Mouse (Mus musculus): ENCODE data around the gene Vps50. TPM values are rescaled to one million over a fixed set of nuclear protein-coding genes. Genes with fewer than 3 reads are reported as not detected.
"Not testable (repeated sequence)": the region's sequence is repeated elsewhere in the genome, so short reads cannot be mapped to it uniquely, and the experiment has no call there.

The Vps50 gene
- total and polyA plus RNA-seq, 3 experiments, result 3.2 to 14.8 (median 13.9) TPM

GRCm38 (mm10) chr6:3494285-3494684, 3.9 kb upstream of the Vps50 start:
- TF ChIP-seq EP300 (IDR thresholded peaks at IDR 0.05; ENCODE audit: insufficient read depth, low read depth, low read length), result no peak
- H3K4me1 ChIP-seq (ENCODE audit: control insufficient read depth, insufficient read depth, low read length), result peaks cover 1% of the 10 kb centered on the region
- H3K79me2 ChIP-seq (replicated peaks; ENCODE audit: control insufficient read depth, insufficient read depth, low read length), result no peaks in the 10 kb centered on the region; the same call in 1 of the 2 replicates
- H3K9ac ChIP-seq (ENCODE audit: low read depth, low read length), result no peak overlapping the region
- no peaks in the 10 kb centered on the region for H3K27me3 ChIP-seq (ENCODE audit: control insufficient read depth, insufficient read depth, low read length)
- no peak overlapping the region for H3K27ac ChIP-seq
- H3K36me3 ChIP-seq (ENCODE audit: control insufficient read depth, insufficient read depth, low read length), result no peaks in the 10 kb centered on the region
- 78% methylated on average over 5 of the region's 5 CpGs for WGBS
- no peak for DNase-seq
- intact Hi-C loops (cut with DNase I), result no loop called here
- H3K4me3 ChIP-seq, result no peak overlapping the region

- no peak for TF ChIP-seq EP300 (IDR thresholded peaks at IDR 0.05; ENCODE audit: insufficient read depth, low read depth, low read length)
- TF ChIP-seq CTCF (IDR thresholded peaks at IDR 0.05), result peak; percentile 91
- no peak for TF ChIP-seq POLR2A (IDR thresholded peaks at IDR 0.05; ENCODE audit: insufficient read depth, low read depth, low read length)
- Histone ChIP-seq H3K4me3 (no peak overlapping the region), H3K36me3 (ENCODE audit: control insufficient read depth, insufficient read depth, low read length) (no peaks in the 10 kb centered on the region), H3K4me1 (ENCODE audit: control insufficient read depth, insufficient read depth, low read length) (peaks cover 1% of the 10 kb centered on the region), H3K9ac (ENCODE audit: low read depth, low read length) (no peak overlapping the region), H3K27ac (no peak overlapping the region), H3K79me2 (replicated peaks; ENCODE audit: control insufficient read depth, insufficient read depth, low read length) (no peaks in the 10 kb centered on the region; the same call in 1 of the 2 replicates), H3K27me3 (ENCODE audit: control insufficient read depth, insufficient read depth, low read length) (no peaks in the 10 kb centered on the region)
- 4% methylated on average over 2 of the region's 2 CpGs for WGBS
- DNase-seq, result no peak
- intact Hi-C loops (cut with DNase I), result loop anchor here (5.0 kb wide), 2 partner anchors 591 to 1251 kb away; partner anchors contain the start of genes Bet1, Peg10 and Sgce
Measured at GRCm38 (mm10) chr6:3496210-3496609, 2.0 kb upstream of the Vps50 start.

- H3K27ac ChIP-seq, result no peak overlapping the region
- H3K4me1 ChIP-seq (ENCODE audit: control insufficient read depth, insufficient read depth, low read length), result peaks cover 1% of the 10 kb centered on the region
- no peak for DNase-seq
- WGBS, result 71% methylated on average over 3 of the region's 3 CpGs
- no peak overlapping the region for H3K4me3 ChIP-seq
- no peaks in the 10 kb centered on the region for H3K36me3 ChIP-seq (ENCODE audit: control insufficient read depth, insufficient read depth, low read length)
- no peaks in the 10 kb centered on the region for H3K27me3 ChIP-seq (ENCODE audit: control insufficient read depth, insufficient read depth, low read length)
- H3K79me2 ChIP-seq (replicated peaks; ENCODE audit: control insufficient read depth, insufficient read depth, low read length), result no peaks in the 10 kb centered on the region; the same call in 1 of the 2 replicates
- intact Hi-C loops (cut with DNase I), result no loop called here
- H3K9ac ChIP-seq (ENCODE audit: low read depth, low read length), result no peak overlapping the region
- TF ChIP-seq CTCF (IDR thresholded peaks at IDR 0.05) (no peak), POLR2A (IDR thresholded peaks at IDR 0.05; ENCODE audit: insufficient read depth, low read depth, low read length) (no peak), EP300 (IDR thresholded peaks at IDR 0.05; ENCODE audit: insufficient read depth, low read depth, low read length) (no peak)
Measured at GRCm38 (mm10) chr6:3500286-3500685, 2.1 kb downstream of the Vps50 start.

- TF ChIP-seq EP300 (IDR thresholded peaks at IDR 0.05; ENCODE audit: insufficient read depth, low read depth, low read length), result no peak
- no peak for TF ChIP-seq POLR2A (IDR thresholded peaks at IDR 0.05; ENCODE audit: insufficient read depth, low read depth, low read length)
- no peak for TF ChIP-seq CTCF (IDR thresholded peaks at IDR 0.05)
- no peak for DNase-seq
- H3K27me3 ChIP-seq (ENCODE audit: control insufficient read depth, insufficient read depth, low read length), result no peaks in the 10 kb centered on the region
- 91% methylated on average over 5 of the region's 5 CpGs for WGBS
- no peaks in the 10 kb centered on the region for H3K4me1 ChIP-seq (ENCODE audit: control insufficient read depth, insufficient read depth, low read length)
- no peak overlapping the region for H3K27ac ChIP-seq
- intact Hi-C loops (cut with DNase I), result no loop called here
- H3K36me3 ChIP-seq (ENCODE audit: control insufficient read depth, insufficient read depth, low read length), result no peaks in the 10 kb centered on the region
- no peak overlapping the region for H3K4me3 ChIP-seq
- H3K9ac ChIP-seq (ENCODE audit: low read depth, low read length), result no peak overlapping the region
- no peaks in the 10 kb centered on the region for H3K79me2 ChIP-seq (replicated peaks; ENCODE audit: control insufficient read depth, insufficient read depth, low read length)
Measured at GRCm38 (mm10) chr6:3505289-3505688, 7.1 kb downstream of the Vps50 start.

GRCm38 (mm10) chr6:3507078-3507477, 8.9 kb downstream of the Vps50 start:
- no peak for DNase-seq
- no peaks in the 10 kb centered on the region for H3K27me3 ChIP-seq (ENCODE audit: control insufficient read depth, insufficient read depth, low read length)
- intact Hi-C loops (cut with DNase I), result no loop called here
- no peak overlapping the region for H3K4me3 ChIP-seq
- H3K36me3 ChIP-seq (ENCODE audit: control insufficient read depth, insufficient read depth, low read length), result no peaks in the 10 kb centered on the region
- TF ChIP-seq EP300 (IDR thresholded peaks at IDR 0.05; ENCODE audit: insufficient read depth, low read depth, low read length), result no peak
- TF ChIP-seq CTCF (IDR thresholded peaks at IDR 0.05), result no peak
- no peak for TF ChIP-seq POLR2A (IDR thresholded peaks at IDR 0.05; ENCODE audit: insufficient read depth, low read depth, low read length)
- H3K79me2 ChIP-seq (replicated peaks; ENCODE audit: control insufficient read depth, insufficient read depth, low read length), result no peaks in the 10 kb centered on the region; the same call in 1 of the 2 replicates
- H3K4me1 ChIP-seq (ENCODE audit: control insufficient read depth, insufficient read depth, low read length), result no peaks in the 10 kb centered on the region
- H3K9ac ChIP-seq (ENCODE audit: low read depth, low read length), result no peak overlapping the region
- no peak overlapping the region for H3K27ac ChIP-seq
- WGBS, result 70% methylated on average over 4 of the region's 4 CpGs

- DNase-seq; H3K36me3 ChIP-seq (ENCODE audit: control insufficient read depth, insufficient read depth, low read length); H3K4me1 ChIP-seq (ENCODE audit: control insufficient read depth, insufficient read depth, low read length); H3K4me3 ChIP-seq; H3K79me2 ChIP-seq (replicated peaks; ENCODE audit: control insufficient read depth, insufficient read depth, low read length); H3K27ac ChIP-seq; H3K27me3 ChIP-seq (ENCODE audit: control insufficient read depth, insufficient read depth, low read length); intact Hi-C loops (cut with DNase I); H3K9ac ChIP-seq (ENCODE audit: low read depth, low read length): not testable (repeated sequence)
- 86% methylated on average over 2 of the region's 2 CpGs for WGBS
Measured at GRCm38 (mm10) chr6:3508151-3508550, 10.0 kb downstream of the Vps50 start.

Measured in heart, adult 2 months (tissue).